Mouse (Mus musculus) yolk sac, embryonic 10.5 days (tissue): Measurements from ENCODE around the gene Cd9.
A peak's percentile ranks its signal among the peaks of the same experiment; 100 is the strongest.

Source experiments
- DNase-seq: peaks from one replicate; pipeline ENCODE4 v3.0.0-alpha.2; 2017; ENCODE audit warnings: low spot score

The Cd9 gene

DNA sequence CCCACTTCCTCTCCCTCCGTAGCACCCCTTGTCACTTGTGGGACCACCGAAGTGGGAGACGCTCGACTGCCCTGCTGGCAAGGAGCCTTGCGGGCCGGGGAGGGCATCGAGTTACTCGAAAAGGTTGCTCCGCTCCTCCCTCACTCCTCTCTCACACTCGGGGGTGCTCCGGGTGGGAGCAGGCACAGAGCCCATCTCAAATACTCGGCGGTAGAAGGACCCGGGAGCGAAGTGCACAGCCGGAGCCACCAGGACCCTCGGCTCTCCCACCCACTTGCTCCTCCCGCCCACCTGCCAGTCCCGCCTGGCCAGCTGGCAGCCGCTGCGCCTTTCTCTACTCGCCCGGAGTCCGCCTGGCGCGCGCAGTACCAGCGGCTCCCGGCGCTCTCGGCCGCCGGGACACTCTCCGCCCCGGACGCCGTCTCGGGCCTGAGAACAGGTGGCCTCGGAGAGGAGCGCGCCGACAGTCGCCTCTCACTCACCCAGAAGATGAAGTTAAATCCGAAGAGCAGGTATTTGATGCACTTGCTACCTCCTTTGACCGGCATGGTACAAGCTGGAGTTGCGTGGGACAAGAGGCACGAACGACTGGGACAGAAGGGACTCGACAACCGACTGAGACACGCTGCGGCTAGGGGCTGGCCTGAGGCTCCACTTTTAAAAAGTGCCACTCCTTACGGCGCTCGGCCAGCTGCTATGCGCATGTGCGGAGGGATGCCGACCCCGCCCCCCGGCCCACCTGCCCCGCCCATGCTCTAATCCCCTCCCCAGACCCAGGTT lies at the start of gene Cd9:
Cd9 (minus strand) TSS at position 700 of the 780 bp plus-strand sequence.
- peak; percentile 89 for DNase-seq

DNA sequence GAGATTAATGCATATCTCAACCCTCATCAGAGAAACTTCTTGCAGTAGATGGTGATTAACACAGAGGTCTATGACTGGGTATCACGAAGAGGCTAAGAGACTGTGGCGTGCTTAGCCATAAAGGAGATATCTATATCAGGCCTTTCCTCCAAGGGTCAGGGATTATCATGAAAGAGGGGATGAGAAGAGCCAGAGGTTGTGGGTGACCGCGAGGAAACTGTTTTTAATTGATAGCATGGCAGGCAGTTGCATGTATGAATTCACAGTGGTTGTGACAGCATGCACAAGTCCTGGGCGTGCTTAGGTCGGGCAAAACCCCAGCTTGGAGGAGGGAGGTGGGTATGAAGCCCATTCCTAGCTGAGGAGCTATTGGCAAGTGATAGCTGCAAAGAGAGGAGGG lies 46.7 kb upstream of the Cd9 start:
- DNase-seq, result no peak

DNA sequence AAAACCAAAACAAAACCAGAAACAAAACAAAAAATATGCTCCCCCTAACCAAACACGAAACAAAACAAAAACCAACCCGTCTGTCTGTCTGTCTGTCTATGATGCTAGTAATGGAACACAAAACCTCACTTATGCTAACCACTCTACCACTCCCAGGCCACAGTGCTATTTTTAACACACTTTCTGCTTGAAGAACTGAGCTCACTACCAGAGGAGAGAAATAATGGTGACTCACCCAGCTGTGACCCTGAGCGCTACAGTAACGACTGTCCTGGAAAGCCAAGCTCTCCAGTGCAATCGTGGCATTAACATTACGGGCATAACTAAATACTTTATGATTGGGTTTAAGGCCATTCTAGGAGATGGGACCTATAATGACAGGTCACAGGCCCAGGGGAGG lies 46.2 kb upstream of the Cd9 start:
- DNase-seq, result no peak

DNA sequence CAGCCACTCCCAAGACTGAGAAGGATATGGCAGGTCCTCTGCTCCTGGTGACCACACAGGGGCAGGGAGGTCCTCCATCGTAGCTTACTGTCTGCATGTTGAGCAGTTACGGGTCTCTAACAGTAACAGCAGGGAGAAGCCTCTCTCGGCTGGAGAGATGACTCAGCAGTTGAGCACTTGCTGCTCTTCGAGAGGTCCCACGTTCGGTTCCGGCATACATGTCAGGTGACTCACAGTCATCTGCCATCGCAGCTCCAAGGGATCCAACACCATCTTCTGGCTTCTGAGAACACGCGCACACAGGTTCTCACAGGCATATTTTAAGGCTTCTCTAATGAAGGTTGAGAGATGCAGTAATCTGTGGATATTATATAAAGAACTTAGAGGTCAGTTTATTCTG lies 45.6 kb upstream of the Cd9 start:
- no peak for DNase-seq

- no peak for DNase-seq
Measured at GRCm38 (mm10) chr6:125539423-125539822, 44.8 kb upstream of the Cd9 start.

GRCm38 (mm10) chr6:125538469-125538868 lies 43.9 kb upstream of the Cd9 start:
- DNase-seq, result no peak

GRCm38 (mm10) chr6:125534990-125535389 lies 40.4 kb upstream of the Cd9 start:
- no peak for DNase-seq

- no peak for DNase-seq
Measured at GRCm38 (mm10) chr6:125533104-125533650, 38.6 kb upstream of the Cd9 start.

- DNase-seq, result no peak
Measured at GRCm38 (mm10) chr6:125529479-125529878, 34.9 kb upstream of the Cd9 start.

GRCm38 (mm10) chr6:125528614-125529200 lies 34.1 kb upstream of the Cd9 start:
- no peak for DNase-seq

GRCm38 (mm10) chr6:125526066-125526465 lies 31.5 kb upstream of the Cd9 start:
- no peak for DNase-seq

DNA sequence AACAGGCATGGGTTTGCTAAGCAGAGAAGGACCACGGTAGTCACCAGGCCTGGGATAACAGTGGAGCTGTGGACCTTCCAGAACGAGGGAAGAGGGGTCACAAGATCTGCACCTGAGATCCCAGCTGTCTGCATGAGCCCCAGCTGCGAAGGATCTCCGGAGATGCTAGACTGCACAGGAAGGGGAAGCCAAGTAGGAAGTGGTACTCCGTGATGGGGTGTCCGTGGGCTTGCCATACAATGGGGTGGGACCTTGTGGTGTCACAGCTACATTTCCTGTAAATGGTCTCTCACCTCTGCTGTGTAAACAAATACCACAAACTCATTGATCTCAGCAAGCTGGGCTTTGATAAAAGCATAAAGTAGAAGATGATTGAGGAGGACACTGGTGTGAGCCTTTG lies 29.4 kb upstream of the Cd9 start:
- no peak for DNase-seq

DNA sequence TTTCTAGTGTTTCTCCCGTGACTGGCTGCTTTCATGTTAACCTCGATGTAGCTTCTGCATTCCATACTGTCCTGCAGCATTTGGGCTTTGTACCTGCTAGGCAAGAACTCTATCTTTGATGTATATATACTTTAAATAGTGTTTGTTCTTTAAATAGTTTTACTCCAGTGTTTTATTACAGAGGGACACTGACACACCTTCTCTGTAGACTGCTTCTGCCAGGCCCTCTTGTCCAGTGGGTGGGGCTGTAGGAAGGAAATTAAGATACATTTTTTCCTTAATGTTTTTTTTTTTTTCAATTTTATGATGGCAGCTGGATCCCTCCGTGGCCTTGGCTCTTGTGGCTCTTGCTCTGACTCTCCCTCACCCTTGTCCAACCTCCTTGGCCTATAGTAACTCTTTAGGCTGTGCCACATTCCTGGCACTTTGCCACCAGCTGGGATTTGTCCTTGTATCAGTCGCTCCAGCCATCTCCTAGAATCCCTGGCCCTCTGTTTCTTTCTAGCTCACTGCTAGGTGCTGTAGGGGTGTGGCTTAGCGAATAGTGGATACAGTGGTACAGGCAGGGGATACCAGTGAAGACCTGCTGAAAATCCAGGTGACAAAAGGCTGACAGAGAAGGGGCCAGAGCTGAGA lies 27.1 kb upstream of the Cd9 start:
- DNase-seq, result no peak

DNA sequence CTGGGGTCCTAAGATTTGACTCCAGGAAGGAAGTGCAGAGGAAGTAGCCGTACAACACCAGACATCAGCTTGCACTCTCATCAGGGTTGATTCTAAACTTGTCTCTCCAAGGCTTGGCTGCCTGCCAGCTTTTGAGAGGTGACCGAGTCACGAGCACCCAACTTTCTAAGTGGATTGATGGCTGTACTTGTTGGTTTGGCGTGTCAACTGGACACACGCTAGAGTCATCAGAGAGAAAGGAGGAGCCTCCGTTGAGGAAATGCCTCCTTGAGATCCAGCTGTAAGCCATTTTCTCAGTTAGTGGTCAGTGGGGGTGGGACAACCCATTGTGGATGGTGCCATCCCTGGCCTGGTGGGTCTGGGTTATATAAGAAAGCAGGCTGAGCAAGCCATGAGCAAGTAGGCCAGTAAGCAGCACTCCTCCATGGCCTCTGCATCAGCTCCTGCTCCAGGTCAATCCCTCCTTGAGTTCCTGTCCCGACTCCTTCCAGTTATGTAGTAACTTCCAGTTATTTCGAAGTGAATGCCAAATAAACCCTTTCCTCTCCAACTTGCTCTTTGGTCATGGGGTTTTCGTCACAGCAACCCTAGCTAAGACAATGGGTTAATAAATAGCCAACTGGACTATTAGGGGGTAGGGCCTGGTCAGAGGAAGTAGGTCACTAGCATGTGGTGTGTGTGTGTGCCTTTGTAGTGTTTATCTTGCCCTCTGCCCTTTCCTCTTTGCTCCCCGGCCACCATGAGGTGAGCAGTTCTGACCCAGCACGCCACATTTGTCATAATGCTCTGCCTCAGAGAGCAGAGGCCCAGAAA lies 21.1 kb upstream of the Cd9 start:
- peak; percentile 87 for DNase-seq

- peak; percentile 60 for DNase-seq
Measured at GRCm38 (mm10) chr6:125512950-125513596, 18.5 kb upstream of the Cd9 start.

GRCm38 (mm10) chr6:125511196-125511595 lies 16.6 kb upstream of the Cd9 start:
- DNase-seq, result no peak

- DNase-seq, result no peak
Measured at GRCm38 (mm10) chr6:125510645-125511044, 16.1 kb upstream of the Cd9 start.

- no peak for DNase-seq
Measured at GRCm38 (mm10) chr6:125509783-125510182, 15.2 kb upstream of the Cd9 start.

DNA sequence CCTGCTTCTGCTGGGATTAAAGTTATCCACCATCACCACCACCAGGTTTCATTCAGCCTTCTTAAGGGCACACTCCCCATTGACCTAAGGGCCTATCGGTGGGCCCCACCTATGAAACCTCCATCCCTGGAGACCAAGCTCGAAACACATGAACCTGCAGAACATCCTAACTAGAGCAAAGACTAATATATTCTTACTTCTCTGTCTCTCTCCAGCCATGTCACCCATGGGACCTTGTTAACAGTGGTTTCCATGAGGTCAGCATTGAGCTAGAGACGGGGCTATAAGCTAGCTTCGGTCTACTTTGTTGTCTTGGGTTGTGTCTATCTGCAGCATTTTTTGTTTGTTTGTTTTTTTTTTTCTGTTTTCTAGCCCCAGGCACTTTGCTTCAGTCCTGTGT lies 11.8 kb upstream of the Cd9 start:
- DNase-seq, result no peak

GRCm38 (mm10) chr6:125504622-125505355 lies 10.2 kb upstream of the Cd9 start:
- DNase-seq, result peak; percentile 64
